Mouse (Mus musculus): ENCODE data around the gene Cwh43.

DNA sequence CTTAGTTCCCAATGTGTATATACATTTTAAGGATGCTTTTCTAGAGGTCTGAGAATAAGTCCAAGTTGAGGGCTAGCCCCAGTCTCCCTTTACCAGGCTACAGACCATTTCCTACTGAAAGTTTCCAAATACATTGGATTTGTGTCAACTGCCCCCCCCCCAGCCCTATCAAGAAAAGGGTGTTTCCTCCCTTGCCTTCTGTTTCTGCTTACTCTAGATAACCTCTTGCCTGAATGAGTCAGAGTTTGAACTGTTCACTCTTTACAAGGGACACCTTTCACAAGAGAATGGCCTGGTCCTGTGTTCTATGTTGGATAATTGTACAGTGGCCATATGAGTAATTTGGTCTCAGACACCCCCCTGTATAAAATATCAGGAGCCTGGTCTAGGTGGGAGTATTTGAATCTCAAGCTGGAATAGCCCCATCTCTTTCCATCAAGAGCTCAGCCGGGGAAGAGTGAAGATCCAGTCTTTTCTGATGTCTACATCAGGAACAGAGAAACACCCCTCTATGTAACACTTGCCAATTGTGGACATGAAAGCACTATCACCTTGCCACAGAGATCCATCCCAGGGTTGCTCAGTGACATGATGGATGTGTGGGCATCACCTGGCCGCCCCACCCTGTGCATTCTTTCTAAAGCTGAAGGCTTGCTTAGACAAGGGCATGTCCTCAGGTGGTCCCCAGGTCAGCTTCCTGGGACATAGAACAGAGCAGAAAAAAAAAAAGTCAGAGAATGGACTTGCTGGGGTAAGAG, 41.6 kb upstream of the Cwh43 start:
- TF ChIP-seq ZNF384 (IDR thresholded peaks at IDR 0.05; ENCODE audit: low read depth, low read length) (no peak), ZC3H11A (IDR thresholded peaks at IDR 0.05; ENCODE audit: borderline replicate concordance, low read depth, low read length) (no peak), MAFK (IDR thresholded peaks at IDR 0.05; ENCODE audit: insufficient read depth, low read depth, low read length) (no peak)
